Comparison of ENCODE assay signal across 25 mouse cellular contexts in the genomic region with DNA sequence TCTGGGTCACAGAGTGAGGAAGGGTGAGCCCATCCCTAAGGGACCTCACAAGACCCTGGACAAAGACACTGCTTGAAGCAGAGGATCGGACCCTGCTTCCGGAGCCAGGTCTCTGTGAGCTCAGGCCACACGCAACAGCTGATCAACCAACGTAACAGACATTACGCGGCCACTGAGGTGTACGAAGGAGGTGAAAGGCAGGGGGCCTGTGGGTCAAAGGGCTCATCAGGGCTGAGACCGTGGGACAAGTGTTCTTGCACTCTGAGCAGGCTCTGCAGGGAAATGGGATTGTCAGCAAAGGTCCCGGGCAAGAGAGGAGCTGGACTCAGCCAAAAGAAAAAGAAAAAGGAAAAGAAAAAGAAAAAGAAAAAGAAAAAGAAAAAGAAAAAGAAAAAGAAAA. TPM values are rescaled to one million over a fixed set of nuclear protein-coding genes. Genes with fewer than 3 reads are reported as not detected.
A peak's percentile ranks its signal among the peaks of the same experiment; 100 is the strongest.
DNase-seq lines count a peak whose midpoint lies in the region; ATAC-seq and TF ChIP-seq lines count a peak whose summit lies in the region.
"Had no signal": no experiment of that assay in that cellular context is flagged by ENCODE, and none has a peak within 500 bp of the region (broad histone marks: within the 10 kb centered on the region; RNA-seq: fewer than 3 reads in every experiment).

No protein-coding gene starts in this region.

- peaks cover 7% of the 10 kb centered on the region for H3K4me1 ChIP-seq in brown adipose tissue, adult 24 weeks (ENCODE audit: control insufficient read depth, insufficient read depth, insufficient read length, low read length)
- peaks cover 17% of the 10 kb centered on the region; the same call in 1 of the 2 replicates for H3K4me1 ChIP-seq in stomach, embryonic 14.5 days (ENCODE audit: control insufficient read depth, insufficient read depth, low read length)
- no peaks in the 10 kb centered on the region for H3K4me1 ChIP-seq in hindbrain, postnatal 0 days (ENCODE audit: insufficient read depth, low read length)
- H3K4me1 ChIP-seq in liver, postnatal 0 days (ENCODE audit: insufficient read depth): peaks cover 5% of the 10 kb centered on the region; the same call in 1 of the 2 replicates
- H3K4me1 ChIP-seq: midbrain, embryonic 12.5 days had no signal

- DNase-seq in kidney, adult 9 months: peak; percentile 43
- DNase-seq in kidney, adult 8-10 months: no peak
- peak; percentile 59 for DNase-seq in adipocyte (ENCODE audit: low spot score)
- DNase-seq in hindbrain, postnatal 0 days (ENCODE audit: low spot score): no peak
- no peak for DNase-seq in liver, postnatal 0 days
- DNase-seq: adrenal gland, adult 8-10 months; cerebellum, adult 2 months; cerebellum, postnatal 25 days; gastrocnemius, postnatal 25 days; heart, adult 18-20 months; heart, postnatal 14 days; liver, embryonic 13.5 days; right cerebral cortex, adult 18-20 months; right cerebral cortex, postnatal 4 days; thymus, postnatal 4 days had no signal

- no peak overlapping the region for H3K4me2 ChIP-seq in stomach, embryonic 14.5 days (replicated peaks; ENCODE audit: low read depth, low read length)
- no peak overlapping the region for H3K4me2 ChIP-seq in hindbrain, postnatal 0 days (ENCODE audit: low read depth, low read length)
- H3K4me2 ChIP-seq in liver, postnatal 0 days (ENCODE audit: low read depth, low read length): no peak overlapping the region
- H3K4me2 ChIP-seq: embryonic facial prominence, embryonic 13.5 days; forebrain, embryonic 12.5 days; heart, embryonic 13.5 days; limb, embryonic 13.5 days; liver, embryonic 13.5 days; midbrain, embryonic 12.5 days; neural tube, embryonic 15.5 days had no signal

- no peak for TF ChIP-seq CTCF in hindbrain, postnatal 0 days (IDR thresholded peaks at IDR 0.05; ENCODE audit: low read depth)
- no peak for TF ChIP-seq CTCF in liver, postnatal 0 days (IDR thresholded peaks at IDR 0.05; ENCODE audit: low read depth)

- H3K9me3 ChIP-seq in stomach, embryonic 14.5 days (ENCODE audit: control insufficient read depth, low read depth, low read length): no peaks in the 10 kb centered on the region
- H3K9me3 ChIP-seq in hindbrain, postnatal 0 days (ENCODE audit: low read length): no peaks in the 10 kb centered on the region
- no peaks in the 10 kb centered on the region for H3K9me3 ChIP-seq in liver, postnatal 0 days (ENCODE audit: low read length)
- H3K9me3 ChIP-seq: embryonic facial prominence, embryonic 13.5 days; heart, embryonic 13.5 days; limb, embryonic 13.5 days; liver, embryonic 13.5 days; midbrain, embryonic 12.5 days; neural tube, embryonic 15.5 days had no signal

- 61% methylated on average over 9 of the region's 9 CpGs for WGBS in stomach, embryonic 14.5 days
- 61% methylated on average over 9 of the region's 9 CpGs for WGBS in hindbrain, postnatal 0 days
- WGBS in liver, postnatal 0 days (ENCODE audit: insufficient replicate concordance): 73% methylated on average over 9 of the region's 9 CpGs

- no peak overlapping the region for H3K9ac ChIP-seq in stomach, embryonic 14.5 days (replicated peaks; ENCODE audit: low read depth, low read length)
- no peak overlapping the region for H3K9ac ChIP-seq in hindbrain, postnatal 0 days (replicated peaks; ENCODE audit: low read length)
- no peak overlapping the region for H3K9ac ChIP-seq in liver, postnatal 0 days (replicated peaks)
- H3K9ac ChIP-seq: embryonic facial prominence, embryonic 13.5 days; forebrain, embryonic 12.5 days; heart, embryonic 13.5 days; limb, embryonic 13.5 days; liver, embryonic 13.5 days; midbrain, embryonic 12.5 days; neural tube, embryonic 15.5 days had no signal

- TF ChIP-seq EP300 in liver, postnatal 0 days (IDR thresholded peaks at IDR 0.05; ENCODE audit: low read depth): no peak

- H3K36me3 ChIP-seq in stomach, embryonic 14.5 days (ENCODE audit: control insufficient read depth, insufficient read depth, low read length): no peaks in the 10 kb centered on the region
- no peaks in the 10 kb centered on the region for H3K36me3 ChIP-seq in hindbrain, postnatal 0 days (ENCODE audit: insufficient read depth, low read length)
- no peaks in the 10 kb centered on the region for H3K36me3 ChIP-seq in liver, postnatal 0 days (replicated peaks; ENCODE audit: insufficient read depth, low read length)
- H3K36me3 ChIP-seq: embryonic facial prominence, embryonic 13.5 days; forebrain, embryonic 12.5 days; heart, embryonic 13.5 days; limb, embryonic 13.5 days; liver, embryonic 13.5 days; midbrain, embryonic 12.5 days; neural tube, embryonic 15.5 days had no signal

- H3K4me3 ChIP-seq in brown adipose tissue, adult 24 weeks (ENCODE audit: insufficient read depth, low read depth, low read length): no peak overlapping the region
- H3K4me3 ChIP-seq in stomach, embryonic 14.5 days (ENCODE audit: low read depth, low read length): no peak overlapping the region
- no peak overlapping the region for H3K4me3 ChIP-seq in hindbrain, postnatal 0 days (ENCODE audit: low read length)
- H3K4me3 ChIP-seq in liver, postnatal 0 days (ENCODE audit: low read depth, low read length): no peak overlapping the region
- H3K4me3 ChIP-seq: embryonic facial prominence, embryonic 13.5 days; erythroblast, embryonic 14.5 days; forebrain, embryonic 12.5 days; heart, embryonic 13.5 days; layer of hippocampus, adult 2 months; limb, embryonic 13.5 days; liver, embryonic 13.5 days; midbrain, embryonic 12.5 days; neural tube, embryonic 15.5 days had no signal

- peak overlapping the region; percentile 91 for H3K27ac ChIP-seq in brown adipose tissue, adult 24 weeks (replicated peaks; ENCODE audit: low read depth, low read length)
- peak overlapping the region; percentile 68; the same call in 1 of the 2 replicates for H3K27ac ChIP-seq in stomach, embryonic 14.5 days (ENCODE audit: low read length)
- no peak overlapping the region for H3K27ac ChIP-seq in hindbrain, postnatal 0 days
- H3K27ac ChIP-seq in liver, postnatal 0 days (ENCODE audit: low read depth): no peak overlapping the region
- H3K27ac ChIP-seq: embryonic facial prominence, embryonic 13.5 days; forebrain, embryonic 12.5 days; heart, embryonic 13.5 days; layer of hippocampus, adult 2 months; limb, embryonic 13.5 days; liver, embryonic 13.5 days; midbrain, embryonic 12.5 days; neural tube, embryonic 15.5 days had no signal

- ATAC-seq in stomach, embryonic 14.5 days (ENCODE audit: insufficient number of reproducible peaks, insufficient read depth, low FRiP score, low read depth): no peak
- ATAC-seq in hindbrain, postnatal 0 days: no peak
- ATAC-seq in liver, postnatal 0 days: no peak

- H3K27me3 ChIP-seq in stomach, embryonic 14.5 days (ENCODE audit: control insufficient read depth, insufficient read depth, low read length): no peaks in the 10 kb centered on the region
- H3K27me3 ChIP-seq in hindbrain, postnatal 0 days (ENCODE audit: insufficient read depth, low read length): no peaks in the 10 kb centered on the region
- H3K27me3 ChIP-seq in liver, postnatal 0 days (ENCODE audit: insufficient read depth, low read length): 0 out of 2 replicates have a peak, but pooled peaks cover 2% of the 10 kb centered on the region
- H3K27me3 ChIP-seq: embryonic facial prominence, embryonic 13.5 days; heart, embryonic 13.5 days; limb, embryonic 13.5 days; midbrain, embryonic 12.5 days; neural tube, embryonic 15.5 days had no signal

RNA-seq across cellular contexts. Expression of gene Fbxo21, which starts 9.6 kb away (rescaled TPM):
- 37.9 and 55.5 TPM in 2 replicates for polyA plus RNA-seq in brown adipose tissue, adult 24 weeks (2012; ENCODE audit: insufficient read depth, insufficient read length, missing spikeins)
- 69.3 and 71.7 TPM in 2 replicates for polyA plus RNA-seq in stomach, embryonic 14.5 days (2014; fragmentation: Nextera tagmentation; extraction: Ambion mirVana)
- 194 and 198 TPM in 2 replicates for total RNA-seq in hindbrain, postnatal 0 days (2014; rRNA removed)
- polyA plus RNA-seq in hindbrain, postnatal 0 days (2015; fragmentation: Nextera tagmentation; extraction: Ambion mirVana): 126 and 134 TPM in 2 replicates
- polyA plus RNA-seq in liver, postnatal 0 days (2015; fragmentation: Nextera tagmentation; extraction: Ambion mirVana): 29.9 and 33.0 TPM in 2 replicates

Comparison
In these comparisons a context has a peak if more than half of its experiments do, and no peak if none do; other contexts are left out.
1. DNase-seq: peak in kidney, adult 9 months (single experiment) and adipocyte (single experiment); none in kidney, adult 8-10 months (0 of 2), hindbrain, postnatal 0 days (single experiment) and liver, postnatal 0 days (single experiment).
2. H3K27ac ChIP-seq: peak in brown adipose tissue, adult 24 weeks (single experiment) and stomach, embryonic 14.5 days (single experiment); none in hindbrain, postnatal 0 days (single experiment) and liver, postnatal 0 days (single experiment).